Mouse (Mus musculus) spleen, adult 18-20 months (tissue): ENCODE results near the gene Xlr4c.
A peak's percentile ranks its signal among the peaks of the same experiment; 100 is the strongest.
"Not testable (repeated sequence)": the region's sequence is repeated elsewhere in the genome, so short reads cannot be mapped to it uniquely, and the experiment has no call there.

ENCODE experiments used
- DNase-seq, 2 experiments: peaks; one replicate each; pipeline ENCODE4 v3.0.0; 2022; ENCODE audit warnings: mixed read lengths in 2 of 2

Gene Xlr4c

DNA sequence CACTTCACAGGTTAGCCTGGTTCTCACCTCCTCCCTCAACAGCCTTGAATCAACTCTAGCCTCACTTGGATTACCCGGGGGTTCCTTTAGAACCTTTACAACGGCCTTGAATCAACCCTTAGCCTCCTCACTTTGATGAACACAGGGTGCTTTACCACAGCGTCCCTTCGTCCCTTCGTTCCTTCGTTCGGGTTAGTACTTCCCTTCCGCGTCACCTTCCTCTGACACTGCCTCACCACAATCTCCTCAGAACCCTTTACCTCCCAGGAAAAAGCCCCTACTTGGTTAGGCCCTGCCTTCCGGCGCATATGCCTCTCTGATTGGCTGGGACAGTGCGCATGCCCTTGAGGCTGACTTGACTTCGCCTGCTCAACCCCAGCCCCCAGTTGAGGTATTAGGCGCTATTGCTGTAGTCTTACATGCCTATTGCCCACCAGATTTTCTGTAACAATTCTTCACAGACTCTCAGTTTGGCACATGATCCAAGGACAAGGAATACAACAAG is at the start of gene Xlr4c:
TSS of gene Xlr4c (minus strand) at position 310 of the 505 bp plus-strand sequence.
- not testable (repeated sequence) for DNase-seq

DNA sequence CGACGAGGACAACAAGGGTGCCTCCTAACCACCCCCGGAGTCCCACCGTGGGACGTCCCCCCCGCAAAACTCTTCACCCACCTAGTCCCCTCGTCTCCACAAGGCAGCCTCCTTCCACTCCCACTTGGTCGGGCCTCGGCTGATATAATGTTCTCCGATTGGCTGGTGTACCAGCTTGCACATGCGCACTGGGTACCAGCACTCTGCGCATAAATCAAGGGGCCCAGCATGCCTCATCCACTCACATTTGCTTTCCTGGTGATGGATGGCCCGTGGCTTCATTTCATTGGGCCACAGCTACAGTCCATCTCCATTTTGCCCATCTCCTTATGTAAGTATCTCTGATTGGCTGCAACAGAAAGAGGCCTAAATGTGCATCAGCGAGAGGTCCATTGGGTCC is 22.3 kb upstream of the Xlr4c start, which contains the start of gene Xlr3c:
TSS of gene Xlr3c (minus strand) at position 121 of the 400 bp plus-strand sequence.
- DNase-seq, result not testable (repeated sequence)

DNA sequence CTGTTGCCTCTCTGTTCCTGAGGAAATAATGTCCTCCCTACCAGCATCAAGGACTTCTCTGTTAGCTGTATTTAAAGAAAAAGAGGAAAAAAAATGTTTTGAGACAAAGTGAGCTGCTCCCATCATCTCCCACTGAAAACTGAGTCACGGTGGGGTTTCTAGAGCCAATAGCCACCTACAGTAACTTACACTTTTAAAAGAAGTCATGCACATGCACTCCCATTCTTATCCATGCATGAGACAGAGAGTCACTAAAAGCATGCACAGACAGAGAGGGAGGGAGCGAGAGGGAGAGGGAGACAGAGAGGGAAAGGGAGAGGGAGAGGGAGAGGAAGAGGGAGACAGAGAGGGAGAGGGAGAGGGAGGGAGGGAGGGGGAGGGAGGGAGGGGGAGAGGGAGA is 19.5 kb upstream of the Xlr4c start:
- not testable (repeated sequence) for DNase-seq

DNA sequence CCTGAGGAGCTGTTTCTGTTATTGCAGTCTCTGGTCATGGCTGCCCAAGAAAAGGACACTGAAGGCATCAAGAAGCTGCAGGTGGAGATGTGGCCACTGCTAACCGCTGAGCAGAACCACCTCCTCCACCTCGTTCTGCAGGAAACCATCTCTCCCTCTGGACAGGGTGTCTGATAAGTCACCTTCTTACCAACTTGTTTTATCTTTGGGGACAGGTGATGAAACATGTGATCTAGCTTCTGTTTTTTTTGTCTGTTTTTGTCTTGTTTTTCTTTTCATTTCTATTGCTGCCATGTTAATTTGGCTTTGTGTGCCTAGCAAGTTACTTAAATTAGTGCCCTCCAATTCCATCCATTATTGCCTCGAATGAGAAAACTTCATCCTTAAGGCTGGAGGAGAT is 13.6 kb downstream of the Xlr4c start:
- no peak for DNase-seq

DNA sequence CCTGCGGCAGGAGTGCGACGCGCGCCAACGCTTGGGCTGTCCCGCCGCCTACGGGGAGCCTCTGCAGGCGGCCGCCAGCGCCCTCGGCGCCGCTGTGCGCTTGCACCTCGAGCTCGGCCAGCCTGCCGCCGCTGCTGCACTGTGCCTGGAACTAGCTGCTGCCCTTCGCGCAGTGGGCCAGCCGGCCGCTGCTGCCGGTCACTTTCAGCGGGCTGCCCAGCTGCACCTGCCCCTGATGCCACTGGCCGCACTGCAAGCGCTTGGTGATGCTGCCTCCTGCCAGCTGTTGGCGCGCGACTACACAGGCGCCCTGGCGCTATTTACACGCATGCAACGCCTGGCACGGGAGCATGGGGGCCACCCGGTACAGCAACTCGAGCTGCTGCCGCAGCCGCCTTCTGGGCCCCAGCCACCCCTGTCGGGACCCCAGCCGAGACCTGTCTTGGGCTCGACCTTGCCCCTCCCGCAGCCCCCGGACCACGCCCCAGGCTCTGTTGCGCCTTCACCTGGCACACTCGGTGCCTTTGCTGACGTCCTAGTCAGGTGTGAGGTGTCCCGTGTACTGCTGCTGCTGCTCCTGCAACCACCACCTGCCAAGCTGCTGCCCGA is 14.2 kb downstream of the Xlr4c start:
- DNase-seq, result peak; percentile 46 to 48

DNA sequence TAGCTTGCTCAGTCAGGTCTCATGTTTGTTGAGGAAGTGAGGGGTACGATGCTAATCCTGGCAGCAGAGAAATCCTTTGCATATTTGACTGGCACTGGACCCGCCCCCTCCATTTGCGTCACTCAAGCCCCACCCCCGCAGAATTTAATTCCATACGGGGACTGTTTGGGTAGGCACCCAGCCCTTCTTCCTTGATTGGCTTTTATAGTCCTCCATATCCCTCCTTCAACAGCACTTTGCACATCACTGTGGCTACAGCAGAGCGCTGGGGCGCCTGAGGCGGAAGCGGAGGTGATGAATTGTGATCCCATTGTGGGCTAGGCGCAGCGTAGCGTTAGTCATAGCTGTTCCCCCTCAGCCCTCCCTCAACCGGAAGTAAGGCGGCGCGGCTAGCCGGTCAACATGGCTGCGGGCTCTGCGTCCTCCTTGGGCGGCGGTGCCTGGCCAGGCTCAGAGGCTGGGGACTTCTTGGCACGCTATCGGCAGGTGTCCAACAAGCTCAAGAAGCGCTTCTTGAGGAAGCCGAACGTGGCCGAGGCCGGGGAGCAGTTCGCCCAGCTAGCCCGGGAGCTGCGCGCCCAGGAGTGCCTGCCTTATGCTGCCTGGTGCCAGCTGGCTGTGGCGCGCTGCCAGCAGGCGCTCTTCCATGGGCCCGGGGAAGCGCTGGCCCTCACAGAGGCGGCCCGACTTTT is 14.9 kb downstream of the Xlr4c start, which contains the start of gene F8a:
TSS of gene F8a (plus strand) at position 378 of the 692 bp plus-strand sequence.
- DNase-seq, result peak; percentile 68 to 71

DNA sequence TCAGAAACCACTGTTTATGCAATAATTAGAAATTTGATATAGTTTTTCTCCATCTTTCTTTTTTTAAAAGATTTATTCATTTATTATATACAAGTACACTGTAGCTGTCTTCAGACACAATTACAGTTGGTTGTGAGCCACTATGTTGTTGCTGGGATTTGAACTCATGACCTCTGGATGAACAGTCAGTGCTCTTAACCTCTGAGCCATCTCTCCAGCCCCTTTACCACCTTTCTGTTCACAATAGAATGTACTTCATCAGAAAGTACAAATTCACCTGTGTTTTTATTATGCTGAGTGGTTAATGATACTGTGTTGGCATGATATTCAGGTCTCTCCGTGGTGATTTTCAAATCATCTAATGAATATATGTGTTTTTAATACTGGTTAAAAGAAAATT is 17.6 kb downstream of the Xlr4c start:
- no peak for DNase-seq

DNA sequence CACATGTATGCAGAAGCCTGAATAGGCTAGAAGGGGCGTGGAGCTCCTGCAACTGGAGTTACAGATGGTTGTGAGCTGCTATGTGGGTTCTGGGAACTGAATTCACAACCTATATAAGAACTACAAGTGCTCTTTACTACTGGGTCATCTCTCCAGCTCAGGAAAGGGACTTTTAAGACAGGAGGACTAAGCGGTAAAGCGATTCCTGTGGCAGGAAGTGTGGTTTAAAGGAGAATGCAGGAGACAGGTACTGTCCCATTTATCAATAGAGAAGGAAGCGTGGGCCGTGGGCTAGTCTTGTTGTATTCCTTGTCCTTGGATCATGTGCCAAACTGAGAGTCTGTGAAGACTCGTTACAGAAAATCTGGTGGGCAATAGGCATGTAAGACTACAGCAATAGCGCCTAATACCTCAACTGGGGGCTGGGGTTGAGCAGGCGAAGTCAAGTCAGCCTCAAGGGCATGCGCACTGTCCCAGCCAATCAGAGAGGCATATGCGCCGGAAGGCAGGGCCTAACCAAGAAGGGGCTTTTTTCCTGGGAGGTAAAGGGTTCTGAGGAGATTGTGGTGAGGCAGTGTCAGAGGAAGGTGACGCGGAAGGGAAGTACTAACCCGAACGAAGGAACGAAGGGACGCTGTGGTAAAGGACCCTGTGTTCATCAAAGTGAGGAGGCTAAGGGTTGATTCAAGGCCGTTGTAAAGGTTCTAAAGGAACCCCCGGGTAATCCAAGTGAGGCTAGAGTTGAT is 28.9 kb downstream of the Xlr4c start, which contains the start of gene Xlr4b:
TSS of gene Xlr4b (plus strand) at position 515 of the 746 bp plus-strand sequence.
- not testable (repeated sequence) for DNase-seq

DNA sequence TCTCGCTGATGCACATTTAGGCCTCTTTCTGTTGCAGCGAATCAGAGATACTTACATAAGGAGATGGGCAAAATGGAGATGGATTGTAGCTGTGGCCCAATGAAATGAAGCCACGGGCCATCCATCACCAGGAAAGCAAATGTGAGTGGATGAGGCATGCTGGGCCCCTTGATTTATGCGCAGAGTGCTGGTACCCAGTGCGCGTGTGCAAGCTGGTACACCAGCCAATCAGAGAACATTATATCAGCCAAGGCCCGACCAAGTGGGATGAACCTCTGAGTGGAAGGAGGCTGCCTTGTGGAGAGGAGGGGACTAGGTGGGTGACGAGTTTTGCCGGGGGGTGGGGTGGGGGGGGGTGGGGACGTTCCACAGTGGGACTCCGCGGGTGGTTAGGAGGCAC is 51.0 kb downstream of the Xlr4c start, which contains the start of gene Xlr3b:
TSS of gene Xlr3b (plus strand) at position 274 of the 400 bp plus-strand sequence.
- not testable (repeated sequence) for DNase-seq
